Mouse (Mus musculus) spleen, adult 12 weeks (tissue): ENCODE measurements around the gene Casq2.

Source experiments
- DNase-seq: peaks from one replicate; pipeline ENCODE4 v3.0.0; 2022; ENCODE audit warnings: low spot score

Gene Casq2

GRCm38 (mm10) chr3:102164911-102165310, 78.7 kb downstream of the Casq2 start:
- no peak for DNase-seq

- peak; percentile 78 for DNase-seq
These were observed 79.5 kb downstream of the Casq2 start for GRCm38 (mm10) chr3:102165536-102166286.

- DNase-seq: no peak
These were observed 80.0 kb downstream of the Casq2 start for GRCm38 (mm10) chr3:102166287-102166620.

GRCm38 (mm10) chr3:102166794-102167193, 80.6 kb downstream of the Casq2 start:
- DNase-seq: no peak

- DNase-seq: no peak
These were observed 81.5 kb downstream of the Casq2 start for GRCm38 (mm10) chr3:102167555-102168210.

- peak; percentile 41 for DNase-seq
These were observed 83.1 kb downstream of the Casq2 start for GRCm38 (mm10) chr3:102169197-102169905.

GRCm38 (mm10) chr3:102174118-102174865, 88.1 kb downstream of the Casq2 start:
- no peak for DNase-seq

GRCm38 (mm10) chr3:102175701-102176100, 89.5 kb downstream of the Casq2 start:
- no peak for DNase-seq

GRCm38 (mm10) chr3:102176116-102176515, 89.9 kb downstream of the Casq2 start:
- no peak for DNase-seq

GRCm38 (mm10) chr3:102177837-102178615, 91.8 kb downstream of the Casq2 start:
- no peak for DNase-seq

GRCm38 (mm10) chr3:102179869-102180268, 93.7 kb downstream of the Casq2 start:
- no peak for DNase-seq

- DNase-seq: peak; percentile 11
These were observed 94.5 kb downstream of the Casq2 start for GRCm38 (mm10) chr3:102180746-102181145.

- no peak for DNase-seq
These were observed 95.0 kb downstream of the Casq2 start for GRCm38 (mm10) chr3:102181191-102181590.

GRCm38 (mm10) chr3:102182601-102183000, 96.4 kb downstream of the Casq2 start:
- DNase-seq: no peak

GRCm38 (mm10) chr3:102184721-102185120, 98.5 kb downstream of the Casq2 start:
- no peak for DNase-seq

GRCm38 (mm10) chr3:102187401-102187800, 101.2 kb downstream of the Casq2 start:
- no peak for DNase-seq

- DNase-seq: no peak
These were observed 102.8 kb downstream of the Casq2 start for GRCm38 (mm10) chr3:102188972-102189371.

GRCm38 (mm10) chr3:102190015-102190414, 103.8 kb downstream of the Casq2 start:
- DNase-seq: no peak

GRCm38 (mm10) chr3:102190642-102191041, 104.4 kb downstream of the Casq2 start:
- DNase-seq: no peak

GRCm38 (mm10) chr3:102191575-102191974, 105.4 kb downstream of the Casq2 start:
- no peak for DNase-seq

GRCm38 (mm10) chr3:102192621-102193020, 106.4 kb downstream of the Casq2 start:
- DNase-seq: no peak
